Mouse (Mus musculus) intestine, embryonic 15.5 days (tissue): ENCODE data around the gene Ankrd27. TPM values are rescaled to one million over a fixed set of nuclear protein-coding genes. Genes with fewer than 3 reads are reported as not detected.
A peak's percentile ranks its signal among the peaks of the same experiment; 100 is the strongest.

Experiments used
- ATAC-seq: fragments of 200-750 bp; cut with Nextera tagmentation; 2 replicates; pipeline ENCODE4 v1.8.0; 2017; ENCODE audit warnings: moderate TSS enrichment, moderate library complexity
- H3K27ac ChIP-seq: fragments of 300-500 bp; sonication (generic); 2 replicates; pipeline ENCODE4 v1.5.1; 2015; ENCODE audit warnings: mild to moderate bottlenecking, inconsistent platforms
- H3K27me3 ChIP-seq: fragments of 300-500 bp; sonication (generic); replicated peaks from 2 replicates; pipeline ENCODE4 v1.6.1; 2015; ENCODE audit warnings: inconsistent platforms
- H3K36me3 ChIP-seq: fragments of 300-500 bp; sonication (generic); 2 replicates; pipeline ENCODE4 v1.6.1; 2015; ENCODE audit warnings: inconsistent platforms
- H3K4me1 ChIP-seq: fragments of 300-500 bp; sonication (generic); replicated peaks from 2 replicates; pipeline ENCODE4 v1.6.1; 2015; ENCODE audit warnings: inconsistent platforms
- H3K4me2 ChIP-seq: fragments of 300-500 bp; sonication (generic); replicated peaks from 2 replicates; pipeline ENCODE4 v1.6.1; 2015; ENCODE audit warnings: mild to moderate bottlenecking, inconsistent platforms
- H3K4me3 ChIP-seq: fragments of 300-500 bp; sonication (generic); replicated peaks from 2 replicates; pipeline ENCODE4 v1.5.1; 2015; ENCODE audit warnings: inconsistent platforms
- H3K9ac ChIP-seq: fragments of 300-500 bp; sonication (generic); 2 replicates; pipeline ENCODE4 v1.6.1; 2015; ENCODE audit warnings: inconsistent platforms
- H3K9me3 ChIP-seq: fragments of 300-500 bp; sonication (generic); 2 replicates; pipeline ENCODE4 v1.6.1; 2016; ENCODE audit warnings: inconsistent platforms
- WGBS: fragments of 180-500 bp; shearing (Covaris S2); methylation state at CpG from one replicate; pipeline ENCODE4 v1.1.7; 2015; 5-methylcytosine and 5-hydroxymethylcytosine counted together
- polyA plus RNA-seq: library from polyadenylated mRNA; unstranded; fragments of >200 nt; fragmentation: Nextera tagmentation; extraction: Ambion mirVana; gene quantifications from 2 replicates; pipeline ENCODE4 v1.2.1, GENCODE M21; 2015

The Ankrd27 gene
- polyA plus RNA-seq, 1 experiment from 2014 or later = 38.0 TPM

- no peak overlapping the region for H3K4me2 ChIP-seq
- H3K27me3 ChIP-seq = no peaks in the 10 kb centered on the region
- H3K4me1 ChIP-seq = no peaks in the 10 kb centered on the region
- no peak overlapping the region for H3K4me3 ChIP-seq
- no peak overlapping the region for H3K27ac ChIP-seq
- no peaks in the 10 kb centered on the region for H3K36me3 ChIP-seq
- 86% methylated on average over 10 of the region's 10 CpGs for WGBS
- no peak for ATAC-seq
- H3K9ac ChIP-seq = no peak overlapping the region
- no peaks in the 10 kb centered on the region for H3K9me3 ChIP-seq
Measured at GRCm38 (mm10) chr7:35651583-35652270, 65.7 kb downstream of the Ankrd27 start.

DNA sequence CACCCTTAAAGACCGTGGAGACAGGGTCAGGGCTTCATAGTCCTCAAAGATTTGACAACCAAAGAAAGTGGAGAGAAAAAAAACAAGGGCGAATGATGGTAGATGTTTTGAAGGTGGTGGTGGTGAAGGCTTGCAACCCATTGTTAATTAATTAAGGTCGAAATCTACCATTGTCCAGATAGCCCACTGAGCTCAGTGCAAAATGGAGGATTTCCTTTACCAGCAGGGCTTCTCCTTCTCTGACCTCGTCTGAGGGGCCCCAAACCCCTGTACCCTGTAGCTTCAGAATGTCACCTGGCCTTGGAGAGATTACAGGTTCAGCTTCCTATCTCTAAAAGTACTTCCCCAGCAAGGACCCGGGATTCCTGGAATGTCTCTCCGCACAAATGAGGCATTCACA is 71.8 kb downstream of the Ankrd27 start:
- WGBS = 52% methylated on average over 6 of the region's 6 CpGs

GRCm38 (mm10) chr7:35659173-35659572 is 73.1 kb downstream of the Ankrd27 start:
- Histone ChIP-seq H3K4me3 (no peak overlapping the region), H3K4me2 (no peak overlapping the region), H3K27me3 (no peaks in the 10 kb centered on the region), H3K36me3 (no peaks in the 10 kb centered on the region), H3K27ac (no peak overlapping the region), H3K9ac (no peak overlapping the region), H3K9me3 (no peaks in the 10 kb centered on the region), H3K4me1 (no peaks in the 10 kb centered on the region)
- ATAC-seq = no peak
- 55% methylated on average over 3 of the region's 3 CpGs for WGBS

More for the DNA sequence above, 71.8 kb downstream of the Ankrd27 start:
- no peak overlapping the region for H3K9ac ChIP-seq
- no peak overlapping the region for H3K27ac ChIP-seq
- H3K36me3 ChIP-seq = no peaks in the 10 kb centered on the region
- no peak overlapping the region for H3K4me3 ChIP-seq
- no peaks in the 10 kb centered on the region for H3K4me1 ChIP-seq
- ATAC-seq = no peak
- no peaks in the 10 kb centered on the region for H3K27me3 ChIP-seq
- no peak overlapping the region for H3K4me2 ChIP-seq
- no peaks in the 10 kb centered on the region for H3K9me3 ChIP-seq

DNA sequence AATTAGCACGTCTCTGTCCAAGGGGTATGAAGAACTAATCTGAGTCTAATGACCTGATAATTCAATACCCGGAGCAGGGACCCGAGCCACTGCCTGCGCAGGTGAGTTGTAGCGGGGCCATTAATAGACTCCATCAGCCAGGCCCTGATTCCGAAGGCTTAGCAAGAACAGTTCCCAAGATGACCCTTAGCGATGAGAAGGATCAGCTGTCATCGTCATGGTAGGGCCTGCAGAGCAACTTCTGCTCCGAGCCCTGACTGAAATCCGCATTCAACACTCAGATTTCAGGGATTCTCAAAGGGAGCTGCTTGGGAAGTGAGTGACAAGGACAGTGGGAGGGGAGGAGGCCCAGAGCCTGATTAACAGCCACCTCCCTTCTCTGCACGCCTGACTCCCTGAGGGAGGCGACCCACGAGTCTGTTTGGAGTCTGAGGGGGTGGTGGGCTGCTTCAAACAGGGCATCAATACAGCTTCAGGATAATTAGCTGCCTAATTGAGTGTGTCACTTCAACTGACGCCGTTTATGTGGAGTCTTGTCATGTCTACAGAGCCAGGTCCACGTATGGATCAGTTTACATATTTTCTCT is 77.8 kb downstream of the Ankrd27 start:
- 69% methylated on average over 16 of the region's 16 CpGs for WGBS
- Histone ChIP-seq H3K4me3 (no peak overlapping the region), H3K9me3 (no peaks in the 10 kb centered on the region), H3K27me3 (no peaks in the 10 kb centered on the region), H3K4me1 (no peaks in the 10 kb centered on the region), H3K36me3 (no peaks in the 10 kb centered on the region), H3K27ac (no peak overlapping the region), H3K9ac (no peak overlapping the region), H3K4me2 (no peak overlapping the region)
- ATAC-seq = no peak

DNA sequence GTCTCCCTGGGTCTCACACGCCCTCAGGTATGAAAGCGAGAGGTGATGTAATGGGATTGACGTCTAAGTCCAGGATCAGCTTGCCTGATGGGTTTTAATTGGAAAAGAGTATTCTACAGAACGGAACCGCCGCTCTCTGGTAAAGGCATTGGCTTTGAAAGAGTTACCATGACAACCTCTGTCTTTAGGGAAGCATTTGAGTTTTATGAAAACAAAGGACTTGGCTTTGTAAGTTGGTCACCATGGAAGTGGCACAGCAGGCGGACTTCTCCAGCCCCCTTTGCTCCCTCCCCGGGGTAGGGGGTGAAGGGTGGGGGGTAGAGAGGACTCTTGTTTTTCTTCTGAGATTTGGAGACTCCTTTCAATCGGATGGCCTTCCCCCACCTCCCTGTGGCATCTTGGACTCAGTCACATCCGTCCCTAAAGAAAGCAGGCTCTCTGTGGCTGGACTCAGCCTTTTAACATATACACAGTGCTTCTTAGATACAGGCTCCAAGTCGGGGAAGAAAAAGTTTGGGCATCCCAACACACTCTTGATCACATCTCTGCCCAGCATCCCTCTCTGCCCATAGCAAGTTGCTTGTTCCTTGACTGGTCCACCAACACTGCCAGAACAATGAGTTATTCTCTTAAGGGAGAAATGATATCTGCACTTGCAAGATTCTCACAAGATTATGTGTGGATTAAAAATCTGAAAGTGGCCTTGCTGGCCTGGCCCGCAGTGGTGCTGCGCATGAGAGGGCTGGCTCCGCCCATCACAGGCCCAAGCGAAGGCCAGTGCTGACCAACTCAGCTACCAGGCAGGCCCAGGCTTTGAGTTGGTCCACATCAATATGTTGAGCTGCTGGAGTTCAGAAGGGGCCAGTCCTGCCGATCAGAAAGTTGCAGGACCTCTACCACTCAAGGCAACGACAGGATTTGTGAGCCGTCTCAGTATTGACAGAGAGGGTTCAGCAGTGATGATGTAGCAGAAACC is 82.3 kb downstream of the Ankrd27 start:
- Histone ChIP-seq H3K27me3 (no peaks in the 10 kb centered on the region), H3K4me3 (no peak overlapping the region), H3K27ac (no peak overlapping the region), H3K4me1 (no peaks in the 10 kb centered on the region), H3K9ac (no peak overlapping the region), H3K36me3 (no peaks in the 10 kb centered on the region), H3K4me2 (no peak overlapping the region), H3K9me3 (no peaks in the 10 kb centered on the region)
- WGBS = 66% methylated on average over 18 of the region's 18 CpGs
- ATAC-seq = no peak

- Histone ChIP-seq H3K27ac (no peak overlapping the region), H3K4me3 (no peak overlapping the region), H3K9me3 (no peaks in the 10 kb centered on the region), H3K4me1 (no peaks in the 10 kb centered on the region), H3K9ac (no peak overlapping the region), H3K4me2 (no peak overlapping the region), H3K27me3 (no peaks in the 10 kb centered on the region), H3K36me3 (no peaks in the 10 kb centered on the region)
- ATAC-seq = no peak
- WGBS = 79% methylated on average over 4 of the region's 4 CpGs
Measured at GRCm38 (mm10) chr7:35678976-35679375, 92.9 kb downstream of the Ankrd27 start.

DNA sequence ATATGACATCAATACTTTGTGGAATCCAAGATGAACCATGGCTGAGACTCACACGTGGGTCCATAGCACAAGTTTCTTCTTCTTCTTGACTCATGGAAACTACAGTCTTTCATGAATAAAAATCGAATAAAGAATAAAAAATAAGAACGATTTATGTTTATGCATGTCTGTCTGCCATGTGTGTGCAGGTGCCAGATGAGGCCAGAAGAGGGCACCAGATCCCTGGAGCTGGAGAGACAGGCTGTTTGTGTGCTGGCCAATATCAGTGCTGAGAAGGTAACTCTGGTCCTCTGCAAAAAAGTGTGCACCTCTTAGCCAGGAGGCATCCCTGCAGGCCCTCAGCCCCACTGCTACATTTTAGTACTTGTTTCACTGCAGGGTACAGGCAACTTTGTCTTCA is 95.5 kb downstream of the Ankrd27 start:
- ATAC-seq = no peak
- Histone ChIP-seq H3K4me3 (no peak overlapping the region), H3K9ac (no peak overlapping the region), H3K27ac (no peak overlapping the region), H3K4me1 (no peaks in the 10 kb centered on the region), H3K27me3 (no peaks in the 10 kb centered on the region), H3K9me3 (no peaks in the 10 kb centered on the region), H3K36me3 (no peaks in the 10 kb centered on the region), H3K4me2 (no peak overlapping the region)
- WGBS = 75% methylated on average over 3 of the region's 3 CpGs

DNA sequence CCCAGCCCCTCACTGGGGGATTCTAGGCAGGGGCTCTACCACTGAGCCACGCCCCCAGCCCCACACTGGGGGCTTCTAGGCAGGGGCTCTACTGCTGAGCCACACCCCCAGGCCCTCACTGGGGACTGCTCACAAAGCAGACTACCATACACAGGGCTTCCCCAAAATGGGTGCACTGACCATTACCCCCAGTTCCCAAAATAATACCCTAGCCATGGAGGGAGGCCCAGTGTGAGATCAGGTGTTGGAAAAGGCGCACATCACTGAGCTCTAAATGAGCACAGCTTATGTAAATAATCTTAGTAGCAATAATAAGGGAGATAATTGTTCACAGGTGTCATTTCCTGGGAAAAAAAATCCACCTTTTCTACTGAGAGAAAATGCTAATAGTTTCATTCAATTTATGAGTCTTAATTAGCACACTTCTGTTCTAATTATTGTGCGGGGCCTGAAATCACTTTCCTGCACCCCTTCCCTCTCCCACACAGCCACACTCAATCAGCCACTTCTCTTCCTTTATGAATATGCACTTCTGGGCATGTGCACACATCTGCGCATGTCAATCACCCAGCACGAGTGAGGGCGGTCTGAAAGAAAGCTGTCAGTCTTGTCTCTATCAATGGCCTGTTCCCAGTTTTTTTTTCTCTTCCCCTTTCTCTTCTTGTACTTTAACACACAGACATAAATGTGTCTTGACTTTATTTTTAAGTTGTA is 97.5 kb downstream of the Ankrd27 start:
- Histone ChIP-seq H3K27ac (no peak overlapping the region), H3K27me3 (no peaks in the 10 kb centered on the region), H3K9ac (no peak overlapping the region), H3K36me3 (no peaks in the 10 kb centered on the region), H3K4me1 (no peaks in the 10 kb centered on the region), H3K4me3 (no peak overlapping the region), H3K4me2 (no peak overlapping the region), H3K9me3 (no peaks in the 10 kb centered on the region)
- ATAC-seq = no peak
- 85% methylated on average over 6 of the region's 6 CpGs for WGBS

DNA sequence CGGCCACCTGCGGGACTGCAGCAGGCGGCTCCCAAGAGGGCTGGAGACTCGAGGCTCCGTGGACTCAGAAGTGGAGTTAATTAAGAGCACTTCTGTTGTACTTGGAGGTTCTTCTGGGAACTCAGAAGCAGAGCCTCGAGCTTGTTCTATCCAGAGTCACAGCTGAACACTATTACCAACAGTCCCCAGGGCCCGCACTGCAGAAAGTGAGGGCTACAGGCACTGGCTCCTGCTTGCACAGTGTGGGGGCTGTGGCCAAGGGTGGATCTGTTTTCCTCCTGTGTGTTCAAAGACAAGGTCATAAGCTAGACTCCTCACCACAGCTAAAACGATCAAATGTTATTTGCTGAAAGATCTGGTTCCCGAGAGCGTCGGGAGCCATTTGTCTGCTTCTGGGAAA is 100.2 kb downstream of the Ankrd27 start:
- Histone ChIP-seq H3K27ac (no peak overlapping the region), H3K9me3 (no peaks in the 10 kb centered on the region), H3K27me3 (no peaks in the 10 kb centered on the region), H3K4me3 (no peak overlapping the region), H3K4me2 (peak overlapping the region; percentile 49; the same call in 1 of the 2 replicates), H3K9ac (no peak overlapping the region), H3K36me3 (no peaks in the 10 kb centered on the region), H3K4me1 (no peaks in the 10 kb centered on the region)
- ATAC-seq = no peak
- WGBS = 64% methylated on average over 11 of the region's 11 CpGs

DNA sequence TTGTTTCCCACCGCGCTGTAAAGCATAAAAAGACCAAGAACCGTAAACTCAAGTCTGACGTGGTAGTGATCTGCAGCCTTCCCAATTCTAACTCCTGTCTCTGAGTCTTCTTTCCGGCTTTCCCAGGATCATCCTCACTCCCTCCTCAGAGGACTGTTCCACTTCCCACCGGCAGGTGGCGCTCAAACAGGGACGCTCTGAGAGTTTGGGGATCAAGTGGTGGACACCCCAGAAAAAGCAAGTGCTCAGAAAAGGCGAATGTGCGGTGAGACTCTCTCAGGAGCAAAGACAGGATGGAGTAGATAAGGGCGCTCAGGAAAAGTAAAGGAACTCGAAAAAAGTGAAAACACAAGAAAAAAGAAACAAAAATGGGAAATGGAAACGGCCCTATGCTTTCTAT is 100.7 kb downstream of the Ankrd27 start:
- ATAC-seq = peak; percentile 58
- H3K9ac ChIP-seq = no peak overlapping the region
- H3K36me3 ChIP-seq = no peaks in the 10 kb centered on the region
- peak overlapping the region; percentile 49 for H3K4me2 ChIP-seq
- 21% methylated on average over 13 of the region's 13 CpGs for WGBS
- H3K9me3 ChIP-seq = no peaks in the 10 kb centered on the region
- H3K27me3 ChIP-seq = no peaks in the 10 kb centered on the region
- no peaks in the 10 kb centered on the region for H3K4me1 ChIP-seq
- H3K27ac ChIP-seq = no peak overlapping the region
- no peak overlapping the region; the same call in 1 of the 2 replicates for H3K4me3 ChIP-seq

DNA sequence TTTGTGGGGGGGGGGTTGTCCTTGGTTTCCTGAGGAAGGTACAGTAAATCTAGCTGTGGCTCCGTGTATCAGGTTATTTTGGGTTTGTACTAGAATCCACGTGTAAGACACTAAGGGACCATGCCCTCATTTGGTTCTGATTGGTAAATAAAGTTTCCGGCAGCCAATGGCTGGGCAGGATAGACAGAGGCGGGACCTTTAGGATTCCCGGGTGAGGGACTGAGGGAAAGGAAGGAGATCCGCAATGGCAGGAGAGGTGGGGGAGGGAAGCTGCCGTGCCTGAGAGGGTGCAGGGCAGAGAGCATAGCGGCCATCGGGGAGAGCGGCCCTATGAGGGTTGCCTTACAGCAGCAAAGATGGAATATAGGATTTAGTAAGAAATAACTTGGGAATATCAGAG is 101.2 kb downstream of the Ankrd27 start:
- no peaks in the 10 kb centered on the region for H3K27me3 ChIP-seq
- H3K4me2 ChIP-seq = peak overlapping the region; percentile 49
- no peaks in the 10 kb centered on the region for H3K4me1 ChIP-seq
- no peak overlapping the region for H3K27ac ChIP-seq
- 30% methylated on average over 10 of the region's 10 CpGs for WGBS
- H3K4me3 ChIP-seq = no peak overlapping the region; the same call in 1 of the 2 replicates
- H3K9ac ChIP-seq = no peak overlapping the region
- no peaks in the 10 kb centered on the region for H3K36me3 ChIP-seq
- H3K9me3 ChIP-seq = no peaks in the 10 kb centered on the region
- ATAC-seq = peak; percentile 67; the same call in 1 of the 2 replicates

DNA sequence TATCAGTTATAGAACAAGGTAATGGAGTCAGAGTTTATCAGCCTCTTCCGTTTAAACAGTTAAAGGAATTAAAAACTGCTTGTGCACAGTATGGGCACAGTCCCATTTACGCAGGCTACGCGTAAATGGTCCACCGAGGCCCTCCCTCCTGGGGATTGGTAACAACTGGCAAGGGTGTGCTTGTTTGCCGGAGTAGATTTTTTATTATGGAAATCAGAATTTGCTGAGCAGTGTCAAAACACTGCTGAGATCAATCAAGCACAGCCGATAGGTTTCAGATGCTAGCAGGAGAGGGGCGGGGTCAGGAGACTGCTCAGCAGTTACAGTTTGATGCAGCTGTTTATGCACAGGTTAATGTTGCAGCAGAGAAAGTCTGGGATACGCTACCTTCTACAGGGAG is 102.2 kb downstream of the Ankrd27 start:
- no peak overlapping the region for H3K4me3 ChIP-seq

More for the DNA sequence above, 102.2 kb downstream of the Ankrd27 start:
- Histone ChIP-seq H3K9ac (no peak overlapping the region), H3K9me3 (no peaks in the 10 kb centered on the region), H3K4me2 (no peak overlapping the region), H3K27ac (no peak overlapping the region), H3K36me3 (no peaks in the 10 kb centered on the region), H3K4me1 (no peaks in the 10 kb centered on the region), H3K27me3 (no peaks in the 10 kb centered on the region)
- ATAC-seq = no peak
- WGBS = 78% methylated on average over 9 of the region's 9 CpGs
